Mouse (Mus musculus): ENCODE measurements around the gene Pla2g5.
"Not testable (repeated sequence)": the region's sequence is repeated elsewhere in the genome, so short reads cannot be mapped to it uniquely, and the experiment has no call there.

Gene Pla2g5

DNA sequence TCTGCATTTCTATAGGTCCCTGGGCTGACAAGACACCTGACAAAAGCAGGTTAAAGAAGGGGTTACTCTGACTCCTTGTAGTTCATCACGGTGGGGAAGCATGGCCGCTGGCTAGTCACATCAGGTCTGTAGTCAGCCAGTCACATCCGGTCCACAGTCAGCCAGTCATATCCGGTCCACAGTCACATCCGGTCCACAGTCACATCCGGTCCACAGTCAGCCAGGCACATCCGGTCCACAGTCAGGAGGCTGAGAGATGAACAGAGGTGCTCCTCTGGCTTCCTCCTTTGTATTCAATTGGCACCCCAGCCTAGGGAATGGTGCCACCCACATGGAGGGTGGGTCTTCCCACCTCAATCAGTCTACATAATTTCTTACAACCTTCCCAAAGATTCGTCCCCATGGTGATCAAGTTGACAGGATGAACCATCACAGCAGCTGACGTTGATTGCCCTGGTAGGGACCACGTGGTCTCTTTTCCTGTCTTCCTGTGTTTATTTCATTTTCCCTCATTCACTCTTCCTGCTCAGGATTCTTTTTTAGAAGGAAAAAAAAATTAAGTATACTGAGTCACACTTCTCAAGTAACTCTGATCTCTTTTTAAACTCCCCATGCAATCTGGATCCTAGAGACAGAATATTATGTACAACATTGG is at the start of gene Pla2g5:
Pla2g5 (minus strand) TSS at position 139 of the 655 bp plus-strand sequence.
- no peak for DNase-seq

DNA sequence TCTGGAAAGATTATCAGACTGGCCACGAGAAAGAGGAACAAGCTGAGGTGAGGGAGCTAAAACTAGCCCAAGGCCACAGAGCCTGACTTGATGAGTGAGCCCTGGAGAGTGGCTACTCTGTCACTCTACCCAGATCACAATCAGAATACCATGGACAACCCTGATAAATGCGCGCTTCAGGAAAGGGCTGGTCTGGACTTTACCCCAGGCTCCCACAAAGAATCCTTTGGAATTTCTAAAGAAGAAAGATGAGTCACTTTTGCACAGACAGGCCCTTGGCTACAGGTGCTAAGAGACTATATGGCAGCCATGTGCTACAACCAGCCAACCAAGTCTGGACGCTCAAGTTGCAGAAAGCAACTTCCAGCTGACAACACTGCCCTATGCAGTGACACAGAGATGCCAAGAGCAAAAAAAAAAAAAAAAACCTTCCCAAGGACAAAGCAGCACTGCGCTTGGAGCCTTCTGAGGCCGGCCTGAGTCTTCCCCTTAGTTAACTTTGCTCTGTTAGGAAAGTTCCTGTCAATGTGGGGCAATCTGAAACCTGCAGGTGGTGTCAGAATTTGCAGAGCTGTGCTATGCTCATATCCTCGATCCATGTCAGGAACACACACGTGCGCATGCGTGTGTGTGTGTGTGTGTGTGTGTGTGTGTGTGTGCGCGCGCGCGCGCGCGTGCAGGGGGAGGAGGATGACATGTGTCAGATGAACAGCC is 42.5 kb upstream of the Pla2g5 start:
- no peak for DNase-seq

DNA sequence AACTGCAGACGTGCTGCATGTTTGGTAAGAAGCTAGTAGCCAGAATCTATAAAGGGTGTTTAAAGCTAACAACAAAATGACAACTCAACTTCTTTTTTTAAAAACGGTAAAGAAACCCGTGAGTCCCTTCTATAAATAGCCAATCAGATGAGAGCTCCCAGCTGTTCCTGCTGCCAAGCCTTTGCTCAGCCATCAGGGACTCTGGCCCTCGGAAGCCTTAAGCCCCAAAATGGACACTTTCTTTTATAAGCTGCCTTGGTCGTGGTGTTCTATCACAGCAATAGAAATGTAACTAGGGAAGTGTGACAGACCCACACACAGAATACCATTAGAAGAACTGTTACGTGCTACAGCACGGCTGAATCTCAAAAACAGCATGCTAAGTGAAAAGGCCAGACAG is 36.1 kb upstream of the Pla2g5 start:
- DNase-seq = no peak

DNA sequence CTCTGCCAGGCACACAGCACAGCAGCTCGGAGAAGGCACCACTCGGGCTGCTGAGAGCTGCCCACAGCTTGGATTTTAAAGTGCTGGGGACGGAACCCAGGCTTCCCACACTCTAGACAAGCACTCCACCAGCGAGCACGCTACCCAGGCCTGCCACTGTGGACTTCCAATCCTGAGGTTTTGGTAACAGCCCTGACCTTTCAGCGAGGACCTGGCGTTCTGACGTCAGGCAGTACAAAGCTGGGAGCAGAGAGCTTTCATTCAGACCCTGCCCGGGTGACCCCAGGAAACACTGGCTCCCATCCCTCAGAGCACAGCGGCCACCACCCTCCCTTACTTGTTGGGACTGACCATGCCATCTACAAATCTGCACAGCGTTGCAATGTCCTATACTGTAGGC is 30.5 kb upstream of the Pla2g5 start:
- not testable (repeated sequence) for DNase-seq

DNA sequence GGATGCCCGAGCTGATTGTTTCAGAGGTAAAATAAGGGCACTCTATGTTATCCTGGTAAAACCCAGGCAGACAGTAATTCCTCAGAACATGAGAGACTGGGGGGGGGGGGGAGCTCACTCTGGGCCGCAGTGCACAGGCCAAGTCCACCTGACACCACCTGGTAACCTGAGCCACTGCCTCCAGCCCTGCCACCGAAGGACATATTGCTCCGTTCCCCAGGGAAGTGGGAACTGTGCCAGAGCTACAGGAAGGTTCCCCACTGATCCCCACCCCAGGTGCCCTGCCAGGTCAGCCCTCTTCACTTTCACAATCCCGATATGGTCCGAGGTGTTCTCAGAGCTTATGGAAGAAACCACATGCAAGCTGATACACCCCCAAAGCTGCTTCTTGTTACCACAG is 29.4 kb upstream of the Pla2g5 start:
- DNase-seq = no peak

DNA sequence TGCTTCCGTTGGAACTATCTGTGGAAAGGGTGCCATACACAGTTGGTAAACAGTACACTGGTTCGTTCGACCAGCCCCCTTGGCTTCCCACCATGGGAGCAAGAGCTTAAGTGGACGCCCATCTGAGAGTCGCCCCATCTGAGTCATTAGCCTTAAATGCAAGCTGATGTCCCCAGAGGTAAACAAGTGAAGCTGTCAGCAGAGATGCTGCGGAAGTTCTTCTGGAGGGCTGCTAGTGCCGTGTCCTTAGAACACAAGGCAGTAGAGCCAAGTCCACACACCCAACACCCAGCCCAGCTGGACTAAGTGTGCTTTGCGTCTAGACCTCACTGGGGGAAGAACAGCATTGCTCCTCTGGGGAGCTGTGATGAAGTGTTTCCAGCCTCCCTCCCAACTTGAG is 26.4 kb upstream of the Pla2g5 start:
- peak; percentile 96 for DNase-seq

DNA sequence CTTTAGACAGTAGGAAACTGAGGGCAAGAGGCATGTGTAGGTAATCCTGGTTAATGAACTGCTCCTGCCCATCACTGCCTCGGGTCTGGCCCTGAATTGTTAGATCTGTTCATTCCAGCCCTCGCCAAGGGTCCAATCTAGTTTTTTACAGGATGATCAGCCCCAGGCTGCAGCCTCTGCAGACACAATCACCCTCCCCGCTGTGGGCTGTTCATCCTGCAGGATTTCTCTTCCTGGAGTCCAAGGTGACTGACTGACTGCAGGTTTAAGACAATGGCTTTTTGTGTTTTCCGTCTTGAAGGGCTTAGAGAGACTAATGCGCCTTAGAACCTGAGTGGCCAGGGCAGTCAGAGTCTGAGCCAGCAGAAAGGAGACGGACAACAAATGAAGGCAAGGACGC is 25.9 kb upstream of the Pla2g5 start:
- no peak for DNase-seq

DNA sequence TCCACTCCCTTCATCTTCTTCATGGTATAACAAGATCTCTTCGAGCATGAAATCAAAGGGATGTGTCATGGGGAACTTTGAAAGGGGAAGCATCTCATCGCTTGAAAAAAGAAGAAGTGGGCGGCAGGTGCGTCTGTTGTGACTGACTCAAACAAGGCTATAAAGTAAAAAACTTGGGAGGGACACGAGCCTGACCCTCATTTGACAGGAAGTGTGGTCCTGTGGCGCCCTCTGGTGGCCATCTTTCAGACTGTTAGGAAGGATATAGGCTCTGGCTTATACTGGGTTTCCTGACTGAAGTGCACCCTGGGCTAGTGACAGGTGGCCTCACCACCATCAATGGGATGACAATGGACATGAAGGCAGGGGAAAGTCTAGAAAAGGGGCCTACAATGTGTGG is 21.0 kb upstream of the Pla2g5 start:
- DNase-seq = peak; percentile 97

DNA sequence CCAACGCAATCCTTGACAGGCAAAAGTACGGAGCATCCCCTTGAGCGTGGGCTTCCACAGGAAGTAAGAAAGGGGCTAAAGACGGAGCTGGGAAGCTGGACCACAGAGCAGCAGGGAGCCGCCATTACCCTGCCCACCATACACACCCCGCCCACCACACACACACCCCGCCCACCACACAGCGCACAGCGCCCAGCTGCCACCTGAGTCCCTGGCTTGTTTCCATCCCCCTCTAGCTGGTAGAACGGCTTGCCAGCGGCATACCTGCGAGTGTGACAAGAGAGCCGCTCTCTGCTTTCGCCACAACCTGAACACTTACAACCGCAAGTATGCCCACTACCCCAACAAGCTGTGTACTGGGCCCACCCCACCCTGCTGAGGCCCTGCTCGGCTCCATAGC is 18.9 kb upstream of the Pla2g5 start:
- DNase-seq = no peak

DNA sequence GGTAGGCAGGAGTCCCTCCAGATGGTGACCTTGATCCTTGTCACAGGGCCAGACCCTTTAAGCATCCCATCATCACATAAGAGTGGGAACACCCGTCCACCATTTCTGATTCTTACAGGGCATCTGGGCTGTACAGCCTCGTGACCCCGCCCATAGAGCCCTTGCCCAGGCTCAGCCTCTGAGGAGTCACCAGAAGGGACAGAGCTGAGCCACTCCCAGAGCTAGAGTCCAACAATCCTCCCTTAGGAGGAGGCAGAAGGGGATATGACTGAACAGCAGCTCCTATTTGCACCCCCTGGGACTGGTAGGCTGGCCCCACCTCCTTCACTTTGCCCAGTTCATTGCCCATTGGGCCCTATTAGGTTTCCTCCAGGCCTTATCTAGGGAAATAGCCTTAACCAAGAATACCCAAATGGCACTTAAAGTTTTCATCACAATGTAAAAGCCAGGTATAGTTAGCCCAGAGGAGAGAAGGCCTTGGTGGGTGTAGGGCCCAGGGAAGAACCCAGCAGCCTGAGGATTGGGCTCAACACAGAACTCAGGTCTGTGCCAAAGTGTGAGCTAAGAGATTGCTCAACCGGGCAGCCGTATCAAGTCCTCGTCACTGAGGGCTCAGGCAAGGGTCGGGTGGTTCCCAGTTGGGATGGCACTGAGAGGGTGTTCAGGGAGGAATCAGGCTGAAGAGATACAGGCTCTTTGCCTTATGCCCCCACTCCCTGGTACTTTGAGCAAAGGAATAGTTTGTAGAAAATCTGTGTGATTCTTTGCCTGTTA is 17.7 kb upstream of the Pla2g5 start:
- peak; percentile 96 for DNase-seq

DNA sequence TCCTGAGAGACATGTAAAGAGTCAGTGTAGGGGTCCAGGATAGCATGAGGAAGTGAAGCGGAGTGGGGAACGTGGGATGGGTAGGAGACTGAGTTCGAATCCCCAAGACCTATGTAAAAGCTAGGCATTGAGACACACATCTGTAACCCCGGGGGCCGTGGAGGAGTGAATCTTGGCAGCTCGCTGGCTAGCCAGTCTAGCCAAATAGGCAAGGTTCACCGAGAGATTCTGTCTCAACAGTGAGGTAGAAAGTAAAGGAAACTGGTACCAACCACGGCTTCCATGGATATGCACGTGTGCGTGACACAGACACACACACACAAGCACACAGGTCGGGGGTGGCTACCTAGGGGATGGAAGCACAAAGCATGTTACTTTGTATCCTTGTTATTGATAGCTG is 16.5 kb upstream of the Pla2g5 start:
- peak; percentile 87 for DNase-seq

DNA sequence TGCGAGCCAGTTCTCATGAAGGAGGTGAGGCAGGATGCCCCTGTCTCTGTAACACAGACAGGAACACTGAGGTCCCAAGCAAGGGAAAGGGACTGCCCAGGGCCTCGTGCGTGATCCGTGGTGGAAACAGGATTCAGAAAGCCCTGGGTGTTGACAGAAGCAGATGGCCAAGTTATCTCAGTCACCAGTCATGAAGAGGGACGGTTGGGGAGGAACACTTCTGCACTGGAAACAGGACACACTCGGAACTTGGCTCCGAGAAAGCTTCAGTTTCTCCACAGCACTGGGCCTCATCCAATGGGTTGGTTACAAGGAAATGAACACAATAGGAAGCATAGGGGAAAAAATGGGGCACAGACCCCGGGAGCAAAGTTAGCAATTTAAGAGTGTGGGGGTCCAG is 15.5 kb upstream of the Pla2g5 start:
- DNase-seq = peak; percentile 97

DNA sequence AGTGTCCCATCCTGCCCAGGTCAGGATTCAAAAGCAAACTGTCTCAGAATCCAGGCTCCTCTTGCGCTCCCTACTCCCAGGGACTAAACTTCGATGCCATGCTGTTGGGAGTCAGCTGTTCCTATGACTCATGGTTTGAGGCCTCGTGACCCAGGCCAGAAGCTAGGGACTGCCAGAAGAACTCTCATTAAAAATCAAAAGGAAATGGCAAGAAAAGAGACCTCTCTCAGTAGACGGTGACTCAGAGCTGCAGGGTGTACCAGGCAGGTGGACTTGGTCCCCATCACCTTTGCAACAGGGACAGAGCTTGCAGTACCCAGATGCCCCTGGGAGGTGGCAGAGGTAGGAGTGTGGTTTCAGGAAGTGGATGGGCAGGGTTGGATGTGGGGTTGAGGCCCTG is 14.4 kb upstream of the Pla2g5 start, which contains the start of gene Pla2g2e:
Pla2g2e (plus strand) TSS at position 212 of the 400 bp plus-strand sequence.
- peak; percentile 90 for DNase-seq

DNA sequence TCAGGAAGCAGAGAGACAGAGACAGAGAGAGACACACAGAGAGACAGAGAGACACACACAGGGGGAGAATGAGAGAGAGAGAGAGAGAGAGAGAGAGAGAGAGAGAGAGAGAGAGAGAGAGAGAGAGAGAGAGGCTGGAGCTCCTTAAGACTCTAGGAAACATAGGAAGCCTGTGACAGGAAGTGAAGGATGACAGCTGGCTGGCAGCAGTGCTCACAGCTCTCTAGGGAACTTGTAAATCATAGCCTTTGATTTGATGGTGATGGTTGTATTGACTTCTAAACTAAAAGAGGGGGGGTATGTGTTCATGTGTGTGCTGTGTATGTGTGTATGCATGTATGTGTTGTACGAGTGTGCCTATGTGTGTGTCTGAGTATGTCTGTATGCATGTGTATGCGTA is 12.7 kb upstream of the Pla2g5 start:
- no peak for DNase-seq

DNA sequence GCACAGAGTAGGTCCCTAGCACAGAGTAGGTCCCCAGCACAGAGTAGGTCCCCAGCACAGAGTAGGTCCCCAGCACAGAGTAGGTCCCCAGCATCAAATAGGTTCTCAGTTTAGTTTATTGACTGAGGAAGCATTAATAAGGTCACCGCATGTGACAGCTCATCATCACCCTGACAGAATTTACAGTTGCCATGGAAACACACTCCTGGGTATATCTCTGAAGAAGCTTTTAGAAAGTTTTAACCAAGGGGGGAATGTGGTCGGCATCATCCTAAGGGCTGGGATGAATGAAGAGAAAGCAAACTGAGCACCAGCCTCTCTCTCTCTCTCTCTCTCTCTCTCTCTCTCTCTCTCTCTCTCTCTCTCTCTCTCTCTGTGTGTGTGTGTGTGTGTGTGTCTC is 12.0 kb upstream of the Pla2g5 start:
- DNase-seq = not testable (repeated sequence)

DNA sequence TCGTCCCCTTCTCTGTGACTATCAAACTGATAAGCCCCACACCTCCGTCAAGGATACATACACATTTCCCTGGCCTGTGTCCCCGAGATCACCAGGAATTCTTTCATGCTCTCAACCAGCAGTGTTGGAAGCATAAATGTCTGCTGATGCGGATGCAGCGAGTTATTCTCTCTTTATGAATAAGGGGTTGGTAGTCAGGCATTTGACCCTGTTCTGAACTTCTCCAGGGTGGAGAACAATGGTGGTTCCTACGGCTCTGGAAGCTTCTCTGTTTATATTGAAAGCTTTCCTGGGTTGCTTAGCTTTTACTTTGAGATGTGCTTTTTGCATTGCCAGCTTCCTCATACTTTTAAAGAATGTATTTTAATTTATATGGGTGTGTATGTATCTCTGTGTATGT is 10.6 kb upstream of the Pla2g5 start, which contains the start of gene Gm13030:
Gm13030 (minus strand) TSS at position 101 of the 400 bp plus-strand sequence.
- DNase-seq = no peak

DNA sequence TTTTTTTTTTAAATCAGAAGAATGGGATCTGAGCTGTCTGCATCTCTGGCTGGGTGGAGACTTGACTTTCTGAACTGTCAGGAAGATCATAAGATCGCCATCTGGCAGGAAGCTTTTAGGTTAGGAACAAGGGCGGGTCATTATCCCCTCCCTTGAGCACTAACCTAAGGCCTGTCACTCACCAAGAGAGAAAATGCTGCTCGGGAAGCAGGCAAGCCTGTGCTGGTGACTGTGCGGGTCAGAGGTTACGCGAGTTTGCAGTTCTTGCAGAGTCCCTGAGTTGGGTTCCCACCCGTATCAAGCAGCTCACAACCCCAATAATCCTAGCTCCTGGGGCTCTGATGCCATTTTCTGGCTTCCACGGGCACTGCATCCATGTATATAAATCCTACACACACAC is 5.4 kb upstream of the Pla2g5 start:
- no peak for DNase-seq

DNA sequence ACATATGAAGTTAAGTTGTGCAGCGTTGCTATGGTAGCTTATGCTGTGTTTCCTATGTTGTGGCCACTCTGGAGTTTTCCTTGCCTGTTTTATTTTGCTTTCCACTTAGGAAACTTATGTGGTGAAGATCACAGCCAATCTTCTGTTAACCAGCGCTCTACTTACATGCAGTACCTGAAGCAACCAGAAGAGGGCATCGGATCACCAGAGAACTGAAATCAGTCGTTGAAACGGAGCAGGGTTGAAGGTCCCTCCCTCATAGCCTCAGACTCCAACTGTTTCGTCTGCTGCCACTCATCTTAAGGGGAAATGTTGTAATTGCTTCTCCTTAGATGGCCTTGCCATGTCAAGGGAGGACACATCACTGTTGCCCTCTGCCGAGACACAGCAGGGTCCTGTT is 3.1 kb upstream of the Pla2g5 start:
- peak; percentile 96 for DNase-seq

DNA sequence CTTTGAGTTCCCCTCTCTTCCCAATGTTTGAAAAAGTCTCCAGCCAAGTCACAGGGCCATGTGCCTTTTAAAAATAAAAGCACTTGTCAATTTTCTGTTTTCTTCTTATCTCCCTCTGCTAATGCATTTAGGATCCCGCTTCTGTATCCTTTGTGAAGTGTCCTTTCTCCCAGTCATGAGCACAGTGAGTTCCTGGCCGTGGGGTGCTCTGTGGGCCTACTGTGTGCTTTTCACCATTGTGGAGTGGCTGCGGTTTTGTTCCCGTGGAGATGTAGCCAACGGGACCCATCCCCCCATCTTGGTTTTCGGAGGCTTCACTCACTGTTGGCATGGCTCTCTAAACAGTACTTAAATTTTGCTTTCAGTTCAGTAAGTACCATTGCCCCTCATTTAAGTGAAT is 2.7 kb upstream of the Pla2g5 start:
- no peak for DNase-seq

DNA sequence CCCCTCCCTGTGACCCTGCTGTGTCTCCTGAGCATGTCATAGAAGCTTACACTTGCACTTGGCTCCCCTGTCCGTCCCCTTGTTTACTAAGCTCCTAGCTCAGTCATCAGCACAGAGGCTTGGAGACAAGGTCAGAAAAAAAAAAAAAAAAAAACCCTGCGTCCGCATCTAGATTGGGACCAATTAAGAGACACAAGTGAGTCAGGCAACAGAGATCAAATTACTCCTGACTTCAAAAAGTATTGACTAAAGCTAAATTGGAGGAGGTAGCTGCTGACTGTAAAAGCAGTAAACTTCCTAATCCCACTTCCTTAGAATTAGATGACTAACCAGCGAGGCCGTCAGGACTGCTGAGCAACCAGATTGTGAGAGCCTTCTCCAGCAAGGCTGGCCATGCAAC is 1.8 kb upstream of the Pla2g5 start:
- DNase-seq = no peak

DNA sequence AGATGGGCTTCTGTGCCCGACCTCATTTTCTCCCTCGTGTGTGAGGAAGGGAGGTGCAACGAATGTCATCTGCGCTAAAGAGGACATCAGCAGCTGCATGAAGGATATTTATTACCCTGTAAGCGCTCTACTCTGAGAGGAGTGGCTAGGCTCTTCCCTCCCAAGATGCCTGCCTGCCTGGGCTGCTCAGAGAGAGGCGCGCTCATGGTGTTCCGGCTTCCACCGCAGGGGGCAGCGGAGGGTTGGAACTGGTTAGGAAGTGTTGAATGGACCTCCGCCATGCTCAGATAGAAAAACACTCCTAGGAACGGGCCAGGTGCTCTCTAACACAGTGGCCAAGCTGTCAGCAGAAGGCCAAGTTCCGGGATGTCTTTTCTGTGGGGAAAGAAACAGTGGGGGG is 3.6 kb downstream of the Pla2g5 start:
- DNase-seq = no peak

DNA sequence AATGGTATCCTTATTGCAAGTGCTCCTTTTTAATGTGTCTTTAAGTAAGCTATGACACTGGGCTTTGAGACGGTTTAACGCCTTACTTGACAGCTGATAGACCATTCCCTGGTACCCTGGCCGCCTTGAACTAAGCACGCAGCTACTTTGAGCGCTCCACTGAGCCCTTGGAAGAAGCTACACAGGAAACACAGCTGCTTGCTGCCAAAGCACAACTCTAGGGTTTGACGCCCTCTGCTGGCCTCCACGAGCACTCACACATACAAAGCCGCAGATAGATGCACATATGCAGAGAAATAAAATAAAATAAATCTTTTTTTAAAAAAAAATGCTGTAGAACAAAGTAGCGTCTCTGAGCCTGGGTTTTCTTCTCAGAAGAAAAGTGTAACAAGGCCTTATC is 4.0 kb downstream of the Pla2g5 start:
- DNase-seq = no peak

DNA sequence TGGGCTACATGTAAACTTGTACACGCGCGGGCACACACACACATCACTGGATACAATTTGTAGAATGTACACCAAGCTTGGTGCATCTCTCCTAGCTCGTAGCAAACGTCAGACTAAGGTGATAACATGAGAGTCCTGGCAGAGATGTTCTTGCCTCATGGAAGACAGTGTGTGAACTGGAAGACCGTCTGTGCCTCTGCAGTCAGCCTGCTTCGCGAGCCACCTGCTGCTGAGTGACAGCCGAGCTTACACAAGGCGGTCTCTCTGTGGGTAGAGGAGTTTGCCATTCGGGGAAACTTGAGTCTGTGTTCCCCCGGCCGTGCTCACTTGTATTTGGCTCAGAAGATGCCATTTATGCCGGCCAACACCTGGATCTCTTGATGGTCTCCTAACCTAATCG is 4.8 kb downstream of the Pla2g5 start:
- no peak for DNase-seq

DNA sequence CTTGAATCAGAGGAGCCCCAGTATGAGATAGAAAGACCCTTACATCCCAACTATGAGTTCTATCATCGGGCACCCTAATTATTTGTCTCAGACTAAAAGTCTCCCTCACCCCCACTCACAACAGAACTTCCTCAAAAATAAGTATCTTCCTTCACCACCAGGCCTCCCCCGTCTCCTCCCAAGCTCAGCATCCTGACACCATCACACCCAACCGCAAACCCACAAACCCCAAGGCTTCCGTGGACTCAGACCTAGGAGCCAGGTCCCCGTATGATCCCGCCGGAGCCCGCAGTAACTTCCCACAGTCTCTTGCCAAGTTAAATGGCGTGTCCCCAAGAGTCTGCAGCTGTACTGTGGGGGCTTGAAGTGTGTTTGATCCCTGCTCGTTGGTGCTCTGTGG is 5.7 kb downstream of the Pla2g5 start:
- no peak for DNase-seq

Data from heart, adult 11 months (tissue).